Mouse (Mus musculus): Measurements from ENCODE around the gene Nkapd1. TPM values are rescaled to one million over a fixed set of nuclear protein-coding genes. Genes with fewer than 3 reads are reported as not detected.
A peak's percentile ranks its signal among the peaks of the same experiment; 100 is the strongest.

Gene Nkapd1
- total and polyA plus RNA-seq, 2 experiments, result 2.8 to 5.8 TPM

DNA sequence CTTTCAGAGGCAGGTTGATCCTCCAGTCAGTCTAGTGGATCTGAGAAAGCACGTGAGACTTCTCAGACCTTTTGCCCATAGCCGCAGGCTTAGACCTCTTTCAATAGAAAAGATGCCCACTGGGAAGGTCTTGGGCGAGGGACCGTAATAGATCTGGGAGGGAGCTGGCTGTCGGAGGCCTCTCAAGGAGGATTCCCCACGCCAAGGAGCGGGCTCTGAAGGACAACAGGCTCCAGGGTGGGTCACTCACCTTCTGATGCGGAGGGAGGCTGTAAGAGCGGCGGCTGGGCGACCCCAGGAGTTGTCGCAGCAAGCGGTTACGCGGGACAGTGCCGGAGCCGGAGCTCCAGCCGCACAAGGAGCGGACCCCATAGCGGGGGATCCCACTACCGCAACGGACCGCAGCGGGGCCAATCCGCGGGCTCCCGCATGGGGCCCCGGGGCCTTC is 41.7 kb upstream of the Nkapd1 start:
- under 1% methylated on average over 28 of the region's 28 CpGs for WGBS
- peaks cover 7% of the 10 kb centered on the region; the same call in 1 of the 2 replicates for H3K4me1 ChIP-seq (ENCODE audit: control insufficient read depth, insufficient read depth, low read length)
- no peak for TF ChIP-seq POLR2A (IDR thresholded peaks at IDR 0.05; ENCODE audit: extremely low read depth, insufficient read depth, low read length)
- no peak for TF ChIP-seq CTCF (IDR thresholded peaks at IDR 0.05; ENCODE audit: low read depth, low read length)

DNA sequence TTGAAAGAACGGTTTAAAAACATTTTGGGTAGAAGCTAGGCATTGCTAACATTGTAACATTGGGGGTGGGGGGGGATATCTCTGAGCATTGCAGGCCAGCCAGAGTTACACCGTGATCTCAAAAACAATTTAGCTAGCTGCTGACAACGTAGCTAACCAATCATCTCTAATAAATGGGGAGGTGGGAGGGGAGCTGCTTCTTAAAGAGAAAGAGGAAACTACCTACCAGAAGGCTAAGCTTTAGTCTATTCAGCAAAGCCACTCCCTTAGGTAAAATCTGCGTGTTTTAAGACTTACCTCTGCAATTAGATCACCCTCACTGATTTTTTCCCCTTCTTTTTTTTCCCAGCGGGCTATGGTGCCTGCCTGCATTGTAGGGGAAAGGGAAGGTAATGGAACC is 41.1 kb upstream of the Nkapd1 start:
- Histone ChIP-seq H3K9ac (ENCODE audit: low read depth, low read length) (peak overlapping the region; percentile 99; the same call in 1 of the 2 replicates), H3K27me3 (ENCODE audit: control insufficient read depth, insufficient read depth, low read length) (no peaks in the 10 kb centered on the region), H3K27ac (replicated peaks; ENCODE audit: insufficient read depth, low read depth, low read length) (no peak overlapping the region), H3K4me3 (ENCODE audit: insufficient read depth, low read depth, low read length) (peak overlapping the region; percentile 100), H3K79me2 (ENCODE audit: control insufficient read depth, insufficient read depth, low read length) (peaks cover 12% of the 10 kb centered on the region; the same call in 1 of the 2 replicates), H3K36me3 (ENCODE audit: control insufficient read depth, insufficient read depth, low read length) (peaks cover 12% of the 10 kb centered on the region), H3K4me1 (ENCODE audit: control insufficient read depth, insufficient read depth, low read length) (peaks cover 7% of the 10 kb centered on the region; the same call in 1 of the 2 replicates)
- 16% methylated on average over 5 of the region's 5 CpGs for WGBS
- TF ChIP-seq POLR2A (IDR thresholded peaks at IDR 0.05; ENCODE audit: extremely low read depth, insufficient read depth, low read length) (no peak), CTCF (IDR thresholded peaks at IDR 0.05; ENCODE audit: low read depth, low read length) (no peak)
- DNase-seq (ENCODE audit: extremely low read depth, low read depth, low spot score), result peak; percentile 49

More for the DNA sequence above, 41.7 kb upstream of the Nkapd1 start:
- Histone ChIP-seq H3K4me3 (ENCODE audit: insufficient read depth, low read depth, low read length) (peak overlapping the region; percentile 100), H3K27me3 (ENCODE audit: control insufficient read depth, insufficient read depth, low read length) (no peaks in the 10 kb centered on the region), H3K79me2 (ENCODE audit: control insufficient read depth, insufficient read depth, low read length) (peaks cover 12% of the 10 kb centered on the region; the same call in 1 of the 2 replicates), H3K9ac (ENCODE audit: low read depth, low read length) (peak overlapping the region; percentile 99), H3K27ac (replicated peaks; ENCODE audit: insufficient read depth, low read depth, low read length) (peak overlapping the region; percentile 99), H3K36me3 (ENCODE audit: control insufficient read depth, insufficient read depth, low read length) (peaks cover 8% of the 10 kb centered on the region; the same call in 1 of the 2 replicates)
- peak; percentile 46 for DNase-seq (ENCODE audit: extremely low read depth, low read depth, low spot score)

DNA sequence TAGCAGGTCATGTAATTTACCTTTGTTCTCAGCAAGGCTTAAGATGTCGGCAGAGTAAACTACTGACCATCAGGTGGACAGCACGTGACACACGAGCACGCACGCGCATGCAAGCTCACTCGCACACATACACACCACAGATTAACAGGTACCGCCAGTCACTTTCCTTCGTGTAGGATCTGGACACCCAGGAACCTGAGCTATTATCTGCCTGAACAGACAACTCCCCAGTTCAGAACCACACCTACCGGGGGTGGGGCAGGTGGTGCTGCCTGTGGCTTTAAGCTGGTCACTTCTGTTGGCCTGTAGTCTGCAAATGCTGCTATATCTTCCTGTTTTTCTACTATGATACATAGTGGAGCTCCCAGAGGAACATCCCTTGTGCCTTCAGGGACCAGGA is 33.2 kb upstream of the Nkapd1 start:
- TF ChIP-seq CTCF (IDR thresholded peaks at IDR 0.05; ENCODE audit: low read depth, low read length), result no peak
- Histone ChIP-seq H3K27ac (replicated peaks; ENCODE audit: insufficient read depth, low read depth, low read length) (no peak overlapping the region), H3K4me3 (ENCODE audit: insufficient read depth, low read depth, low read length) (no peak overlapping the region), H3K36me3 (ENCODE audit: control insufficient read depth, insufficient read depth, low read length) (peaks cover 59% of the 10 kb centered on the region), H3K4me1 (ENCODE audit: control insufficient read depth, insufficient read depth, low read length) (no peaks in the 10 kb centered on the region), H3K9ac (ENCODE audit: low read depth, low read length) (no peak overlapping the region), H3K27me3 (ENCODE audit: control insufficient read depth, insufficient read depth, low read length) (no peaks in the 10 kb centered on the region), H3K79me2 (ENCODE audit: control insufficient read depth, insufficient read depth, low read length) (no peaks in the 10 kb centered on the region)
- no peak for DNase-seq (ENCODE audit: extremely low read depth, low read depth, low spot score)
- 96% methylated on average over 10 of the region's 10 CpGs for WGBS

DNA sequence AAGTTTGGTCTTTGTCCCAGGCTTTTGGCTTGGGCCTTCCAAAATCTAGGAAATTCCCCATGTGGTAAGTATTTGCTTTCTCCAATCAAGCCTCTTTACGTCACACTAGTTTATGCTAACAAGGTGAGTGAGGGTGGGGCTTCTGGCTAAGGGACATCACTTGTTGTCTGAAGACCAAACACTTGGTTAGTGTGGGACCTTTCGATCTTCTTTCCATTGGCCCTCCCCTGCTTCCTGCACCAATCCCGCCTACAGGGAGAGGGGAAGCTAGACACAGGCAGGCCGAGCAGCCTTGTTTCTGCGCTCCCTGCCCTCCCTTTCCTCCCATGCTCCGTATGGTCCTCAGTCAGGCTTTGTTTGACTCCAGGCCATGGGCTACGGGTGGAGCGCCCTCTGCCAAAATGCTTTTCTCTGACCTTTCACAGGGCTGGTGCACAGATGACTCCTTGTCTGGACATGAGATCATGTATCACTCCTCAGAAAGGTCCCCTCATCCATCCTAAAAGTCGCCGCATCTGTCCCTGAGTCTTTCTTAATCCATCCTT is 29.6 kb upstream of the Nkapd1 start:
- Histone ChIP-seq H3K9ac (ENCODE audit: low read depth, low read length) (no peak overlapping the region), H3K4me3 (ENCODE audit: insufficient read depth, low read depth, low read length) (no peak overlapping the region), H3K79me2 (ENCODE audit: control insufficient read depth, insufficient read depth, low read length) (no peaks in the 10 kb centered on the region), H3K4me1 (ENCODE audit: control insufficient read depth, insufficient read depth, low read length) (no peaks in the 10 kb centered on the region), H3K36me3 (ENCODE audit: control insufficient read depth, insufficient read depth, low read length) (peaks cover 70% of the 10 kb centered on the region), H3K27me3 (ENCODE audit: control insufficient read depth, insufficient read depth, low read length) (no peaks in the 10 kb centered on the region), H3K27ac (replicated peaks; ENCODE audit: insufficient read depth, low read depth, low read length) (no peak overlapping the region)
- TF ChIP-seq CTCF (IDR thresholded peaks at IDR 0.05; ENCODE audit: low read depth, low read length), result no peak
- no peak for TF ChIP-seq POLR2A (IDR thresholded peaks at IDR 0.05; ENCODE audit: extremely low read depth, insufficient read depth, low read length)
- WGBS, result 88% methylated on average over 10 of the region's 10 CpGs
- no peak for DNase-seq (ENCODE audit: extremely low read depth, low read depth, low spot score)

DNA sequence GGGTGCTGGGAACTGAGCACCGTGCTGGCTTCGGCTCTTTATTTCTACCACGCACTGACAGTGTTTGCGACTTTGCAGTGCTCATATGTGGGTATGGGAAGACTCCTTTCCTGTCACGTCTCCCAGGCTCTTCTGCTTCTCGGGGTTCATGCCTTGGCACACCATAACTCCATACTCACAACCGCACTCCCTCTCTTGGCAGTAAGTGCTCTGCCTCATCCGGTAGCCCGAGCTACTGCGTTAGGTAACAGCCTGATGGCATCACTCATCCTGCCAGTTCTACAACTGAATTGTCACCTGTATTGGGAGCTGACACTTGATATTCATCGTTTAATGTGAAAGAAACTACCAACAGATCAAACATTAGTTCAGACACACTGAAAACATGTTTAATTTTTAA is 17.0 kb upstream of the Nkapd1 start:
- WGBS, result 94% methylated on average over 11 of the region's 11 CpGs
- no peak for DNase-seq (ENCODE audit: extremely low read depth, low read depth, low spot score)
- no peak overlapping the region for H3K9ac ChIP-seq (ENCODE audit: low read depth, low read length)

DNA sequence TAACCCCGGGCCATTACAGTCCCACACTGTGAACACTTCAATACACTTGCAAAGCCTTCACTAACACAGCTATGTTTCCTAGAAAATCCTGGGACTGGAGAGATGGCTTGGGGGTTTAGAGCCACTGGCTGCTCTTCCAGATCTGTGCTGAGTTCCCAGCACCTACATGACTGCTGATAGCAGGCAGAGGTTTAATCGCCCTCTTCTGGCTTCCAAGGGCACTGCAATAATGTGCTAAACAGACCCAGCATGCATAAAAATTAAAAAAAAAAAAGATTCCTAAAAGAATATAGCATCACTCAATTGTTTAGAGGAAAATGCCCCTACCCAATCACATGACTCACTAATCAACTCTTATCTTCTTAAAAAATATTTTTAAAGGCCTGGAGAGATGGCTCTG is 15.8 kb upstream of the Nkapd1 start:
- DNase-seq (ENCODE audit: extremely low read depth, low read depth, low spot score), result no peak
- H3K27ac ChIP-seq (replicated peaks; ENCODE audit: insufficient read depth, low read depth, low read length), result no peak overlapping the region
- H3K9ac ChIP-seq (ENCODE audit: low read depth, low read length), result no peak overlapping the region
- no peak overlapping the region for H3K4me3 ChIP-seq (ENCODE audit: insufficient read depth, low read depth, low read length)
- TF ChIP-seq POLR2A (IDR thresholded peaks at IDR 0.05; ENCODE audit: extremely low read depth, insufficient read depth, low read length) (no peak), CTCF (IDR thresholded peaks at IDR 0.05; ENCODE audit: low read depth, low read length) (peak; percentile 45)
- H3K27me3 ChIP-seq (ENCODE audit: control insufficient read depth, insufficient read depth, low read length), result no peaks in the 10 kb centered on the region
- H3K36me3 ChIP-seq (ENCODE audit: control insufficient read depth, insufficient read depth, low read length), result peaks cover 24% of the 10 kb centered on the region
- H3K4me1 ChIP-seq (ENCODE audit: control insufficient read depth, insufficient read depth, low read length), result no peaks in the 10 kb centered on the region
- H3K79me2 ChIP-seq (ENCODE audit: control insufficient read depth, insufficient read depth, low read length), result no peaks in the 10 kb centered on the region
- WGBS, result 58% methylated on average over 2 of the region's 2 CpGs

More for the DNA sequence above, 17.0 kb upstream of the Nkapd1 start:
- Histone ChIP-seq H3K4me3 (ENCODE audit: insufficient read depth, low read depth, low read length) (no peak overlapping the region), H3K79me2 (ENCODE audit: control insufficient read depth, insufficient read depth, low read length) (no peaks in the 10 kb centered on the region), H3K27ac (replicated peaks; ENCODE audit: insufficient read depth, low read depth, low read length) (no peak overlapping the region), H3K27me3 (ENCODE audit: control insufficient read depth, insufficient read depth, low read length) (no peaks in the 10 kb centered on the region), H3K4me1 (ENCODE audit: control insufficient read depth, insufficient read depth, low read length) (no peaks in the 10 kb centered on the region), H3K36me3 (ENCODE audit: control insufficient read depth, insufficient read depth, low read length) (peaks cover 31% of the 10 kb centered on the region)
- no peak for TF ChIP-seq POLR2A (IDR thresholded peaks at IDR 0.05; ENCODE audit: extremely low read depth, insufficient read depth, low read length)
- TF ChIP-seq CTCF (IDR thresholded peaks at IDR 0.05; ENCODE audit: low read depth, low read length), result no peak
